Mouse (Mus musculus): ENCODE data around the gene Nudcd3.

The Nudcd3 gene

GRCm38 (mm10) chr11:6200087-6200569, at the start of gene Nudcd3:
Gene Nudcd3, minus strand, starts transcription at chr11:6200415.
- DNase-seq (ENCODE audit: extremely low read depth, low read depth) = peak; percentile 86

GRCm38 (mm10) chr11:6244707-6245106, 44.5 kb upstream of the Nudcd3 start:
- no peak for DNase-seq (ENCODE audit: extremely low read depth, low read depth)

- DNase-seq (ENCODE audit: extremely low read depth, low read depth) = no peak
Measured at GRCm38 (mm10) chr11:6233025-6233424, 32.8 kb upstream of the Nudcd3 start.

GRCm38 (mm10) chr11:6230012-6230411, 29.8 kb upstream of the Nudcd3 start, which contains the start of gene Npc1l1:
Gene Npc1l1, minus strand, starts transcription at chr11:6230143.
- no peak for DNase-seq (ENCODE audit: extremely low read depth, low read depth)

GRCm38 (mm10) chr11:6224541-6225229, 24.5 kb upstream of the Nudcd3 start:
- no peak for DNase-seq (ENCODE audit: extremely low read depth, low read depth)

GRCm38 (mm10) chr11:6222187-6222586, 22.0 kb upstream of the Nudcd3 start:
- DNase-seq (ENCODE audit: extremely low read depth, low read depth) = no peak

GRCm38 (mm10) chr11:6219967-6220366, 19.8 kb upstream of the Nudcd3 start:
- DNase-seq (ENCODE audit: extremely low read depth, low read depth) = no peak

- no peak for DNase-seq (ENCODE audit: extremely low read depth, low read depth)
Measured at GRCm38 (mm10) chr11:6218189-6218896, 18.1 kb upstream of the Nudcd3 start.

GRCm38 (mm10) chr11:6216834-6217233, 16.6 kb upstream of the Nudcd3 start:
- no peak for DNase-seq (ENCODE audit: extremely low read depth, low read depth)

- DNase-seq (ENCODE audit: extremely low read depth, low read depth) = no peak
Measured at GRCm38 (mm10) chr11:6208158-6208557, 7.9 kb upstream of the Nudcd3 start.

GRCm38 (mm10) chr11:6207090-6207489, 6.9 kb upstream of the Nudcd3 start:
- DNase-seq (ENCODE audit: extremely low read depth, low read depth) = no peak

GRCm38 (mm10) chr11:6200570-6200969, 355 bp upstream of the Nudcd3 start:
- DNase-seq (ENCODE audit: extremely low read depth, low read depth) = no peak

- peak; percentile 8 for DNase-seq (ENCODE audit: extremely low read depth, low read depth)
Measured at GRCm38 (mm10) chr11:6199410-6200086, 667 bp downstream of the Nudcd3 start, which contains the start of gene A730071L15Rik. Gene A730071L15Rik, plus strand, starts transcription at chr11:6200029.

- no peak for DNase-seq (ENCODE audit: extremely low read depth, low read depth)
Measured at GRCm38 (mm10) chr11:6198449-6198848, 1.8 kb downstream of the Nudcd3 start.

GRCm38 (mm10) chr11:6196780-6197179, 3.4 kb downstream of the Nudcd3 start:
- DNase-seq (ENCODE audit: extremely low read depth, low read depth) = no peak

GRCm38 (mm10) chr11:6187878-6188277, 12.3 kb downstream of the Nudcd3 start:
- DNase-seq (ENCODE audit: extremely low read depth, low read depth) = peak; percentile 54

GRCm38 (mm10) chr11:6187399-6187798, 12.8 kb downstream of the Nudcd3 start:
- no peak for DNase-seq (ENCODE audit: extremely low read depth, low read depth)

GRCm38 (mm10) chr11:6184202-6184935, 15.8 kb downstream of the Nudcd3 start:
- DNase-seq (ENCODE audit: extremely low read depth, low read depth) = no peak

- no peak for DNase-seq (ENCODE audit: extremely low read depth, low read depth)
Measured at GRCm38 (mm10) chr11:6183246-6183645, 17.0 kb downstream of the Nudcd3 start.

- DNase-seq (ENCODE audit: extremely low read depth, low read depth) = no peak
Measured at GRCm38 (mm10) chr11:6180811-6181399, 19.3 kb downstream of the Nudcd3 start.

- DNase-seq (ENCODE audit: extremely low read depth, low read depth) = no peak
Measured at GRCm38 (mm10) chr11:6179194-6179593, 21.0 kb downstream of the Nudcd3 start.
